Mouse (Mus musculus): ENCODE results near the gene Crk.

The Crk gene

GRCm38 (mm10) chr11:75652222-75652941, 26.7 kb upstream of the Crk start:
- Histone ChIP-seq H3K36me3 (ENCODE audit: control insufficient read depth, insufficient read depth, low read length, poor library complexity, severe bottlenecking) (peaks cover 4% of the 10 kb centered on the region), H3K27me3 (ENCODE audit: control insufficient read depth, insufficient read depth, low read length, poor library complexity, severe bottlenecking) (no peaks in the 10 kb centered on the region)
- peak; percentile 72 for DNase-seq (ENCODE audit: low read depth, low spot score)

GRCm38 (mm10) chr11:75652942-75653684, 25.9 kb upstream of the Crk start:
- no peak for DNase-seq (ENCODE audit: low read depth, low spot score)
- Histone ChIP-seq H3K36me3 (ENCODE audit: control insufficient read depth, insufficient read depth, low read length, poor library complexity, severe bottlenecking) (peaks cover 7% of the 10 kb centered on the region), H3K27me3 (ENCODE audit: control insufficient read depth, insufficient read depth, low read length, poor library complexity, severe bottlenecking) (no peaks in the 10 kb centered on the region)

- DNase-seq (ENCODE audit: low read depth, low spot score) = peak; percentile 94
Measured at GRCm38 (mm10) chr11:75653781-75654470, 25.1 kb upstream of the Crk start.

GRCm38 (mm10) chr11:75654471-75655390, 24.3 kb upstream of the Crk start:
- H3K36me3 ChIP-seq (ENCODE audit: control insufficient read depth, insufficient read depth, low read length, poor library complexity, severe bottlenecking) = peaks cover 15% of the 10 kb centered on the region
- no peaks in the 10 kb centered on the region for H3K27me3 ChIP-seq (ENCODE audit: control insufficient read depth, insufficient read depth, low read length, poor library complexity, severe bottlenecking)
- peak; percentile 93 for DNase-seq (ENCODE audit: low read depth, low spot score)

More at GRCm38 (mm10) chr11:75653781-75654470, 25.1 kb upstream of the Crk start:
- Histone ChIP-seq H3K36me3 (ENCODE audit: control insufficient read depth, insufficient read depth, low read length, poor library complexity, severe bottlenecking) (peaks cover 10% of the 10 kb centered on the region), H3K27me3 (ENCODE audit: control insufficient read depth, insufficient read depth, low read length, poor library complexity, severe bottlenecking) (no peaks in the 10 kb centered on the region)

- Histone ChIP-seq H3K27me3 (ENCODE audit: control insufficient read depth, insufficient read depth, low read length, poor library complexity, severe bottlenecking) (no peaks in the 10 kb centered on the region), H3K36me3 (ENCODE audit: control insufficient read depth, insufficient read depth, low read length, poor library complexity, severe bottlenecking) (peaks cover 23% of the 10 kb centered on the region)
- DNase-seq (ENCODE audit: low read depth, low spot score) = peak; percentile 69
Measured at GRCm38 (mm10) chr11:75655621-75656545, 23.2 kb upstream of the Crk start.

GRCm38 (mm10) chr11:75656621-75657590, 22.2 kb upstream of the Crk start:
- DNase-seq (ENCODE audit: low read depth, low spot score) = peak; percentile 54
- peaks cover 32% of the 10 kb centered on the region for H3K36me3 ChIP-seq (ENCODE audit: control insufficient read depth, insufficient read depth, low read length, poor library complexity, severe bottlenecking)

GRCm38 (mm10) chr11:75657841-75658240, 21.2 kb upstream of the Crk start:
- H3K27me3 ChIP-seq (ENCODE audit: control insufficient read depth, insufficient read depth, low read length, poor library complexity, severe bottlenecking) = no peaks in the 10 kb centered on the region
- H3K36me3 ChIP-seq (ENCODE audit: control insufficient read depth, insufficient read depth, low read length, poor library complexity, severe bottlenecking) = peaks cover 39% of the 10 kb centered on the region
- no peak for DNase-seq (ENCODE audit: low read depth, low spot score)

More at GRCm38 (mm10) chr11:75656621-75657590, 22.2 kb upstream of the Crk start:
- H3K27me3 ChIP-seq (ENCODE audit: control insufficient read depth, insufficient read depth, low read length, poor library complexity, severe bottlenecking) = no peaks in the 10 kb centered on the region

- Histone ChIP-seq H3K27me3 (ENCODE audit: control insufficient read depth, insufficient read depth, low read length, poor library complexity, severe bottlenecking) (no peaks in the 10 kb centered on the region), H3K36me3 (ENCODE audit: control insufficient read depth, insufficient read depth, low read length, poor library complexity, severe bottlenecking) (peaks cover 40% of the 10 kb centered on the region)
- DNase-seq (ENCODE audit: low read depth, low spot score) = no peak
Measured at GRCm38 (mm10) chr11:75658311-75658710, 20.7 kb upstream of the Crk start.

GRCm38 (mm10) chr11:75658996-75659750, 19.9 kb upstream of the Crk start:
- no peak for DNase-seq (ENCODE audit: low read depth, low spot score)
- H3K36me3 ChIP-seq (ENCODE audit: control insufficient read depth, insufficient read depth, low read length, poor library complexity, severe bottlenecking) = peaks cover 42% of the 10 kb centered on the region
- H3K27me3 ChIP-seq (ENCODE audit: control insufficient read depth, insufficient read depth, low read length, poor library complexity, severe bottlenecking) = no peaks in the 10 kb centered on the region

- no peaks in the 10 kb centered on the region for H3K27me3 ChIP-seq (ENCODE audit: control insufficient read depth, insufficient read depth, low read length, poor library complexity, severe bottlenecking)
- no peak for DNase-seq (ENCODE audit: low read depth, low spot score)
- H3K36me3 ChIP-seq (ENCODE audit: control insufficient read depth, insufficient read depth, low read length, poor library complexity, severe bottlenecking) = peaks cover 42% of the 10 kb centered on the region
Measured at GRCm38 (mm10) chr11:75660081-75660590, 18.9 kb upstream of the Crk start.

GRCm38 (mm10) chr11:75660941-75661800, 17.9 kb upstream of the Crk start:
- no peaks in the 10 kb centered on the region for H3K27me3 ChIP-seq (ENCODE audit: control insufficient read depth, insufficient read depth, low read length, poor library complexity, severe bottlenecking)
- DNase-seq (ENCODE audit: low read depth, low spot score) = no peak
- peaks cover 52% of the 10 kb centered on the region for H3K36me3 ChIP-seq (ENCODE audit: control insufficient read depth, insufficient read depth, low read length, poor library complexity, severe bottlenecking)
